Mouse (Mus musculus) MEL (cell line): ENCODE results near the gene Slc1a1. TPM values are rescaled to one million over a fixed set of nuclear protein-coding genes. Genes with fewer than 3 reads are reported as not detected.

Experiments used
- polyA plus RNA-seq, 2 experiments: library from polyadenylated mRNA; stranded (reverse) in 1 of 2; unstranded in 1 of 2; fragments of >175 nt in 1 of 2; fragments of >200 nt in 1 of 2; gene quantifications; 2 replicates each; pipeline versions ENCODE4 v1.2.1 to v1.2.4; 2012; ENCODE audit warnings: low replicate concordance in 2 of 2, low read depth in 1 of 2; ENCODE audit not compliant: insufficient read length in 2 of 2, insufficient read depth in 1 of 2, missing spikeins in 1 of 2
- total RNA-seq: library from RNA; depleted of rRNA; stranded (reverse); fragments of 300-350 nt; gene quantifications from 2 replicates; pipeline ENCODE4 v1.2.3, GENCODE M21; 2012; rRNA removed

The Slc1a1 gene
- total and polyA plus RNA-seq, 3 experiments = 0.07 TPM; not detected in 2

Other genes with a start within 250 kb of the Slc1a1 start
- gene Glis3, start 155.0 kb upstream of the Slc1a1 start, total RNA-seq = not detected in 2 replicates
- not detected for gene Glis3, start 155.0 kb upstream of the Slc1a1 start, polyA plus RNA-seq
- gene Plpp6, start 128.9 kb downstream of the Slc1a1 start, total RNA-seq = 0.08 and 0.10 TPM in 2 replicates
- 1 to 10 TPM in 1 of 2 experiments, not detected in 1; 1.9 TPM for gene Plpp6, start 128.9 kb downstream of the Slc1a1 start, polyA plus RNA-seq
- not detected in 2 replicates for gene 4430402I18Rik, start 132.8 kb downstream of the Slc1a1 start, total RNA-seq
- gene 4430402I18Rik, start 132.8 kb downstream of the Slc1a1 start, polyA plus RNA-seq = not detected
- gene Cdc37l1, start 155.3 kb downstream of the Slc1a1 start, total RNA-seq = 16.9 and 17.2 TPM in 2 replicates
- 10 to 100 TPM in 1 of 2 experiments, not detected in 1; 27.7 TPM for gene Cdc37l1, start 155.3 kb downstream of the Slc1a1 start, polyA plus RNA-seq
- gene Ak3, start 212.9 kb downstream of the Slc1a1 start, total RNA-seq = 41.0 and 47.3 TPM in 2 replicates
- gene Ak3, start 212.9 kb downstream of the Slc1a1 start, polyA plus RNA-seq = 10 to 100 TPM; 50.0 to 86.3 TPM